Mouse (Mus musculus) adrenal gland, postnatal 4 days (tissue): Measurements from ENCODE around the gene Olfr171. TPM values are rescaled to one million over a fixed set of nuclear protein-coding genes. Genes with fewer than 3 reads are reported as not detected.
"Not testable (repeated sequence)": the region's sequence is repeated elsewhere in the genome, so short reads cannot be mapped to it uniquely, and the experiment has no call there.

Source experiments
- DNase-seq, 2 experiments: peaks; one replicate each; pipeline ENCODE4 v3.0.0; 2021 to 2022; ENCODE audit warnings: low spot score in 2 of 2, mixed read lengths in 2 of 2
- long read RNA-seq, 2 experiments: library from polyadenylated mRNA; stranded (forward); transcript quantifications; one replicate each; pipeline ENCODE4 v2.0.0; 2021
- total RNA-seq, 2 experiments: library from RNA; stranded (reverse); gene quantifications; 2 replicates each; pipeline ENCODE4 v1.2.3; 2021

The Olfr171 gene
- not detected for total RNA-seq
- long read RNA-seq, experiment 1, result 0 reads
- long read RNA-seq, experiment 2, result 0 reads

- DNase-seq, result no peak
Observed at GRCm38 (mm10) chr16:19629816-19630215, at the start of gene Olfr171. Gene Olfr171 (minus strand): TSS chr16:19629916.

- DNase-seq, result no peak
Observed at GRCm38 (mm10) chr16:19670768-19671357, 41.1 kb upstream of the Olfr171 start.

DNA sequence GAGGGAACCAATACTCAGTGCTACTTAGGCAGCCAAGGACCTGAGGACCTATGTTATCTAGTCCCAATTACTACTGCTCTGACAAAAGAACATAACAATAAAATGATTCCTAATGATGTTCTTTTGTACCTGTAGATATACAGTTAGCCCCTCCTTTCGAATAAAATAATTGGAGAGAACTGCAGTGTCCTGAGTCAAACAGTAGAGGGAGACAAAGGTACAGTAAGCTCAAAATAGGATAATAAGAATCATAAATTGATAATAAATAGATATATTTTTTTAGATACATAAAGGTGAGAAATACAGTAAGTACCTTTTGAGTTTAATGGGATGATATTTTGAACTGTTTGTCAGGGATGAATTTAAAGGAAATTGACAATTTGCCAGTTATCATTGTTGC lies 36.6 kb upstream of the Olfr171 start:
- no peak for DNase-seq

GRCm38 (mm10) chr16:19611782-19612181 lies 17.9 kb downstream of the Olfr171 start, which contains the start of gene Olfr170:
Gene Olfr170 (minus strand): TSS chr16:19611882.
- DNase-seq, result not testable (repeated sequence)

- no peak for DNase-seq
Observed at GRCm38 (mm10) chr16:19603166-19603565, 26.6 kb downstream of the Olfr171 start.

Other genes with a start within 250 kb of the Olfr171 start
- gene Olfr165, start 206.8 kb downstream of the Olfr171 start, total RNA-seq, result not detected
- gene Olfr166, start 146.2 kb downstream of the Olfr171 start, total RNA-seq, result not detected
- not detected for gene Olfr167, start 107.7 kb downstream of the Olfr171 start, total RNA-seq
- not detected for gene Olfr168, start 94.4 kb downstream of the Olfr171 start, total RNA-seq
- gene Olfr169, start 58.1 kb downstream of the Olfr171 start, total RNA-seq, result not detected
- gene Olfr170, start 18.0 kb downstream of the Olfr171 start, total RNA-seq, result not detected
- gene Lamp3, start 76.5 kb upstream of the Olfr171 start, total RNA-seq, result under 1 TPM in 1 of 2 experiments, not detected in 1; 0.08 TPM
- 1 to 10 TPM; 2.7 to 4.0 TPM for gene B3gnt5, start 130.3 kb upstream of the Olfr171 start, total RNA-seq